Mouse (Mus musculus): ENCODE measurements at regions not wholly inside any gene's neighbourhood (a gene's known extent, or its start where the extent isn't known, plus 50 kb on each side); places are given as distances from the start of the nearest gene placed in this dataset.

- no peak for TF ChIP-seq CTCF (IDR thresholded peaks at IDR 0.05; ENCODE audit: extremely low read depth, insufficient read depth, low read length)
- no peak for TF ChIP-seq POLR2A (IDR thresholded peaks at IDR 0.05; ENCODE audit: extremely low read depth, insufficient read depth, low read length)
These were observed 132.0 kb upstream of the Lrig3 start for GRCm38 (mm10) chr10:125833989-125834388.

Data from cortical plate, adult 2 months (tissue).